Comparison of ENCODE assay signal across 21 mouse cellular contexts in genomic region chr1:132977402-132977801, GRCm38 (mm10). TPM values are rescaled to one million over a fixed set of nuclear protein-coding genes. Genes with fewer than 3 reads are reported as not detected.
A peak's percentile ranks its signal among the peaks of the same experiment; 100 is the strongest.
DNase-seq lines count a peak whose midpoint lies in the region; ATAC-seq and TF ChIP-seq lines count a peak whose summit lies in the region.
"Had no signal": no experiment of that assay in that cellular context is flagged by ENCODE, and none has a peak within 500 bp of the region (broad histone marks: within the 10 kb centered on the region; RNA-seq: fewer than 3 reads in every experiment).

No protein-coding gene starts in this region.

- no peaks in the 10 kb centered on the region for H3K27me3 ChIP-seq in hindbrain, embryonic 14.5 days (ENCODE audit: control insufficient read depth, insufficient read depth, low read length)
- H3K27me3 ChIP-seq in hindbrain, postnatal 0 days (ENCODE audit: insufficient read depth, low read length): no peaks in the 10 kb centered on the region
- H3K27me3 ChIP-seq: embryonic facial prominence, embryonic 13.5 days; heart, embryonic 13.5 days had no signal

- intact Hi-C loops in gastrocnemius, postnatal 14 days (cut with DNase I; ENCODE audit: low total_unique reads): loop anchor here (10.0 kb wide), 1 partner anchor 463 kb away; no protein-coding TSS in a partner anchor

- no peaks in the 10 kb centered on the region for H3K36me3 ChIP-seq in hindbrain, embryonic 14.5 days (replicated peaks; ENCODE audit: control insufficient read depth, insufficient read depth)
- H3K36me3 ChIP-seq in hindbrain, postnatal 0 days (ENCODE audit: insufficient read depth, low read length): no peaks in the 10 kb centered on the region

- no peak for TF ChIP-seq CTCF in hindbrain, postnatal 0 days (IDR thresholded peaks at IDR 0.05; ENCODE audit: low read depth)

- H3K4me3 ChIP-seq in hindbrain, embryonic 14.5 days (replicated peaks; ENCODE audit: low read length): no peak overlapping the region
- H3K4me3 ChIP-seq in hindbrain, postnatal 0 days (ENCODE audit: low read length): no peak overlapping the region
- H3K4me3 ChIP-seq: embryonic facial prominence, embryonic 13.5 days; forebrain, embryonic 10.5 days; gastrocnemius, adult 2 months; heart, embryonic 13.5 days had no signal

- peak; percentile 22 for DNase-seq in adrenal gland, postnatal 10 days
- DNase-seq in adrenal gland, postnatal 4 days (ENCODE audit: low spot score in 2 of 2): no peak
- no peak for DNase-seq in hindbrain, embryonic 14.5 days (ENCODE audit: low spot score)
- no peak for DNase-seq in hindbrain, postnatal 0 days (ENCODE audit: low spot score)
- DNase-seq in 3T3-L1 (ENCODE audit: low read depth, low spot score): peak; percentile 58
- peak; percentile 16 for DNase-seq in brain, adult 2 months (ENCODE audit: low read depth, low spot score)
- DNase-seq in gastrocnemius, postnatal 14 days: no peak
- DNase-seq in neural tube, embryonic 10.5 days (ENCODE audit: extremely low spot score, low spot score): no peak
- DNase-seq: cerebellum, adult 11-12 months; cerebellum, adult 9-10 months; cerebellum, postnatal 25 days; gastrocnemius, adult 2 months; gastrocnemius, postnatal 36 days; heart, adult 11 months; heart, postnatal 36 days; kidney, adult 2 months had no signal

- H3K9ac ChIP-seq in hindbrain, embryonic 14.5 days: no peak overlapping the region
- H3K9ac ChIP-seq in hindbrain, postnatal 0 days (replicated peaks; ENCODE audit: low read length): no peak overlapping the region
- H3K9ac ChIP-seq: embryonic facial prominence, embryonic 13.5 days; heart, embryonic 13.5 days had no signal

- H3K27ac ChIP-seq in hindbrain, embryonic 14.5 days: no peak overlapping the region
- no peak overlapping the region for H3K27ac ChIP-seq in hindbrain, postnatal 0 days
- H3K27ac ChIP-seq: embryonic facial prominence, embryonic 13.5 days; forebrain, embryonic 10.5 days; gastrocnemius, adult 2 months; heart, embryonic 13.5 days had no signal

- peak; percentile 48; the same call in 1 of the 2 replicates for ATAC-seq in hindbrain, embryonic 14.5 days (ENCODE audit: low FRiP score)
- no peak for ATAC-seq in hindbrain, postnatal 0 days
- ATAC-seq: forebrain, embryonic 14.5 days; intestine, embryonic 16.5 days had no signal

- no peak overlapping the region for H3K4me2 ChIP-seq in hindbrain, embryonic 14.5 days (replicated peaks)
- no peak overlapping the region for H3K4me2 ChIP-seq in hindbrain, postnatal 0 days (ENCODE audit: low read depth, low read length)
- H3K4me2 ChIP-seq: embryonic facial prominence, embryonic 13.5 days; heart, embryonic 13.5 days had no signal

- H3K4me1 ChIP-seq in hindbrain, embryonic 14.5 days (replicated peaks; ENCODE audit: control insufficient read depth, insufficient read depth, low read length): no peaks in the 10 kb centered on the region
- no peaks in the 10 kb centered on the region for H3K4me1 ChIP-seq in hindbrain, postnatal 0 days (ENCODE audit: insufficient read depth, low read length)
- H3K4me1 ChIP-seq: embryonic facial prominence, embryonic 13.5 days; forebrain, embryonic 10.5 days; heart, embryonic 13.5 days had no signal

- no peaks in the 10 kb centered on the region for H3K9me3 ChIP-seq in hindbrain, embryonic 14.5 days (ENCODE audit: control insufficient read depth, low read length)
- H3K9me3 ChIP-seq in hindbrain, postnatal 0 days (ENCODE audit: low read length): no peaks in the 10 kb centered on the region
- H3K9me3 ChIP-seq: embryonic facial prominence, embryonic 13.5 days; forebrain, embryonic 10.5 days; heart, embryonic 13.5 days had no signal

- WGBS in hindbrain, embryonic 14.5 days: 83% methylated on average over 1 of the region's 1 CpGs
- 68% methylated on average over 1 of the region's 1 CpGs for WGBS in hindbrain, postnatal 0 days

RNA-seq across cellular contexts. Expression of gene Mdm4, which starts 53.0 kb away (rescaled TPM):
- total RNA-seq in adrenal gland, postnatal 10 days (2021): 100 to 1,000 TPM in 1 of 2 experiments, 10 to 100 TPM in 1; 58.5 to 101 TPM
- total RNA-seq in adrenal gland, postnatal 4 days (2021): 100 to 1,000 TPM; 119 to 122 TPM
- polyA plus RNA-seq in hindbrain, embryonic 14.5 days (2014; fragmentation: Nextera tagmentation; extraction: Ambion mirVana): 42.4 and 51.8 TPM in 2 replicates
- total RNA-seq in hindbrain, postnatal 0 days (2014; rRNA removed): 55.3 and 61.3 TPM in 2 replicates
- polyA plus RNA-seq in hindbrain, postnatal 0 days (2015; fragmentation: Nextera tagmentation; extraction: Ambion mirVana): 29.1 and 32.2 TPM in 2 replicates
- total RNA-seq in gastrocnemius, postnatal 14 days (2021): 10 to 100 TPM; 23.0 to 33.2 TPM

Comparison
In these comparisons a context has a peak if more than half of its experiments do, and no peak if none do; other contexts are left out.
1. DNase-seq: peak in adrenal gland, postnatal 10 days (single experiment), 3T3-L1 (single experiment) and brain, adult 2 months (single experiment); none in adrenal gland, postnatal 4 days (0 of 2), hindbrain, embryonic 14.5 days (single experiment), hindbrain, postnatal 0 days (single experiment), gastrocnemius, postnatal 14 days (single experiment) and neural tube, embryonic 10.5 days (single experiment).